Mouse (Mus musculus): Measurements from ENCODE around the gene Rabep1.

Gene Rabep1

GRCm38 (mm10) chr11:70844559-70845456, at the start of gene Rabep1:
Rabep1 (plus strand) TSS chr11:70844778.
- peak; percentile 95 to 99 for DNase-seq

- DNase-seq, result no peak
These were observed 42.2 kb upstream of the Rabep1 start for GRCm38 (mm10) chr11:70802208-70802864.

GRCm38 (mm10) chr11:70802865-70803261, 41.7 kb upstream of the Rabep1 start:
- no peak for DNase-seq

DNA sequence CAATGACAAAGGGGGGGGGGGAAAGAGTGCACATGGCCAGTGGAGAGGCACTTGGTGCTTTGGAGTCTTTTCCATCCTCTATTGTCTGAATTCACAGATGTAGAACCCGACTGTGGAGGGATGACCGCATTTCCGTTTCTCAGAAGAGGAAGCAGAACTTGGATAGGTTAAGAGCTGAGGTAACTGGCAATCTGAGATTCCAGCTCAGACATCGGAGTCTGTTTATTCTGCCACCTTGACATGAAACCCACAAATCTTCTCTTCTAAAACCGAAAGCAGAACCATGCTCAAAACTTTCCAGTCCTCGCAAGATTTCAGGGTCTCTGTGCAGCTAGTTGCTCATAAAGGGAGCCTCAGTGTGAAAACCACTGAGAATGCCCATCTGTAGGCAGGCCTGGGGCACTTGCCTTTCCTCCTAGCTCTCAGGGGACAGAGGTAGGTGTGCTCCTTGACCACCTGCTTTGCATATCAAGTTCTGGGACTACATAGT, 40.8 kb upstream of the Rabep1 start:
- DNase-seq, result peak in 1 of 2 experiments; percentile 17

GRCm38 (mm10) chr11:70804395-70804794, 40.2 kb upstream of the Rabep1 start:
- DNase-seq, result no peak

GRCm38 (mm10) chr11:70805641-70806175, 38.9 kb upstream of the Rabep1 start:
- no peak for DNase-seq

DNA sequence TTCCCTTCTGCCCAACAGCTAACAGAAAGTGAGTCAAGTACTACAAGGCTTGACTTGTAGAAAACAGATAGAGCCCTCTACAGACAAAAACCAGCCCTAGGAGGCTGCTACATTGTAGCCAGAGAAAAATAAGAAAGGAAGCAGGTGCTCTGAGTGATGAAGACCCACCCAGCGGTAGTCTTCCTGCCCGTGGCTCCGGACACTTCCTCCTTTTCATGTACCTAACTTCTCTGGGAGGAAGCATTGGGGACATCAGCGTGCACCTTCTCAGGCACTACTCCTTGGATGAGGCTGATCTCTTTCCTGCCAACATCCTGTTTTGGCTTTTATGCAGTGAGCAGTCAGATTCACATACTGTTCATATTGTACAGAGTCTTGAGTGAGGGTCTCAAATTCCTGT, 37.9 kb upstream of the Rabep1 start:
- no peak for DNase-seq

GRCm38 (mm10) chr11:70807630-70808029, 36.9 kb upstream of the Rabep1 start:
- no peak for DNase-seq

- DNase-seq, result no peak
These were observed 36.5 kb upstream of the Rabep1 start for GRCm38 (mm10) chr11:70808101-70808500.

- DNase-seq, result no peak
These were observed 35.6 kb upstream of the Rabep1 start for GRCm38 (mm10) chr11:70809011-70809410.

DNA sequence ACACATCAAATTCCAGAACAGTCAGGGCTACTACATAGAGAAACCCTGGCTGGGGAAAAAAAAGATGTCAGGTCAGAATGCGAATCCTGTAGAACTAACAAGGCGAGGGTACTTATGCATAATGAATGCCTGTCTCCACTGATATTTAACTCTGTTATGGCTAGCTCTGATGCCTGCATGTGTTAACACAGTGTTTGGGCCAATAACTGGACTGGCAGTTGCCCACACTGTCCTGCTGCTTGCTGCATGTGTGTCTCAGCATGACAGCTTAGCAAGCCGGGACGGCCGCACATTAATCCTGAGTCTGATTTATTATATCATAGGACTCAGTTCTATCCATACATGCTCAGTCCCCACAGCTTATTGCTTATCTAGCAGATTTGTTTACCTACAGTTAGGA, 33.5 kb upstream of the Rabep1 start:
- no peak for DNase-seq

GRCm38 (mm10) chr11:70811471-70812240, 32.9 kb upstream of the Rabep1 start:
- DNase-seq, result no peak

DNA sequence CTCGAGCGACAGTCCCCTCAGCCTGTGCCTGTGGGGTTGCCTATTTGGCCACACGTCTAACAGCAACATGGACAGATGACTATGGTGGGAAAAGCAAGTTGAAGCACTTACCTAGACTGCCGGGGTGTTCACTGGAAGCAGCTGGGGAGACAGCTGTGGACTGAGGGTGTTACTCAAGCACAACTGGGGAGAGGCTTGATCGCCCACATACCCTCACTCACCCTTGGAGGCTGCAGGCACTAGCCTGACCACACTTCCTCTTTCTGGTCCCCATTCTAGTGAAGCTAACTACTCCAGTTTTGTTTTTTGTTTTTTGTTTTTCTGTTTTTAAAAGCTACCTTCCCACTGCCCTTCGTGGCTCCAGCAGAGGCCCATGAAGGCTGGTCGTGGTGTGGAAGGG, 32.2 kb upstream of the Rabep1 start, which contains the start of gene Scimp:
TSS of gene Scimp (minus strand) at position 222 of the 400 bp plus-strand sequence.
- no peak for DNase-seq

- DNase-seq, result no peak
These were observed 29.5 kb upstream of the Rabep1 start for GRCm38 (mm10) chr11:70815071-70815470.

DNA sequence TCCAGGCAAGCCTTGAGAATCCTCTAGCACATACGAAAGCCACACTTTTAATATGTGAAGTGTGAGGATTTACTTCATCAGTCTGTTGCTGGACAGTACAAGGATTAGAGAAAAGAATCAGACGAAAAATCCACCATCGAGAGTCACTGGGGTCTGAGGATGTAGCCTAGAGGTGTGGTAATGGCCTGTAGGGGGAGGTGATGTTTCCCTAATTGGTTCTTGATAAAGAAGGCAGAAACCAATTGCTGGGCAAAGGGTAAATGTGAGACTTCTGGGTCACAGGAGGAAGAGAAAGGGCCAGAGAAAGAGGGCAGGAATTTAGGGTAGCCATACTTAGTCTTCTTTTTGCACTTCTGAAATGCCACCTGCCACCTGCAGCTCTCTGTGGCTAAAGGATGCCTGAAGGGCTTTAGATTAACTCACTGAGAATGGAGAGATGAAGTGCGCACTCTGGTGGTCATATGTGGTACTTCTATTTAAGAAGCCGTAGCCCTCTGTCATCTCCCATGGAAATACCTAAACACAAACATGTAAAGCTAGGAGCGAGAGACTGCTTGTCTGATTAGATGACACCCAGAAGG, 29.0 kb upstream of the Rabep1 start:
- DNase-seq, result peak; percentile 59 to 70

DNA sequence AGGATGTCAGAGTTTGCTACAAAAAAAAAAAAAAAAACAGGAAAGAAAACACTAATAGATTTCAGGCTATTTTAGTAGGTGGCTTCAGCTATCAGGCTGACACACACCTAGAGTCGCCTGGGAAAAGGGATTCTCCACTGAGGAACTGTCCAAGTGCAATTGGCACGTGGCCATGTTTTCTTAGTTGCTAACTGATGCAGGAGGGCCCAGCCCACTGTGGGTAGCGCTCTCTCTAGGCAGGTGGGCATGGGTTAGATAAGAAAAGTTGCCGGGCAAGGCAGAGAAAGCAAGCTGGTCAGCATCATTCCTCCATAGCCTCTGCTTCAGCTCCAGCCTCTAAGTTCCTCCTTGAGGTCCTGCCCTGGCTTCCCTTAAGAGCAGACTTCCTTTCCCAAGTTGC, 27.8 kb upstream of the Rabep1 start:
- peak in 1 of 2 experiments; percentile 27 for DNase-seq

DNA sequence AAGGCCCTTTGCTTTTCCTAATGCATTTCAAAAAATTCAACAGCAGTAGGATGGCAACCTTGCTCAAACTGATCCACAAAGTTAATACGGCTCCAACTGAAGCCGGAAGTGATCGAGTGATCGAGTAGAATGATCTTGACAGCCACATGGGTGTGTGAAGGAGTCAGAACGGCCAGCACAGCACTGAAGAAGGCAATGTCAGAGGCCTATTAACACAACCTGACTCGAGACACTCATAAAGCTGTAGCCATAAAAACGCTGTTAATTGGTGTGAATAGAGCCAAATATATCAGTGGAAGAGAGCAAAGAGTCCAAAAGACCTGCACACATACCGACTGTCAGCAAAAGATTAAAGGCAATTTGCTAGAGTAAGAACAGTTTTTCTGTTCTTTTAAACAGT, 24.5 kb upstream of the Rabep1 start:
- DNase-seq, result no peak

- DNase-seq, result peak; percentile 79 to 84
These were observed 22.6 kb upstream of the Rabep1 start for GRCm38 (mm10) chr11:70821728-70822591.

DNA sequence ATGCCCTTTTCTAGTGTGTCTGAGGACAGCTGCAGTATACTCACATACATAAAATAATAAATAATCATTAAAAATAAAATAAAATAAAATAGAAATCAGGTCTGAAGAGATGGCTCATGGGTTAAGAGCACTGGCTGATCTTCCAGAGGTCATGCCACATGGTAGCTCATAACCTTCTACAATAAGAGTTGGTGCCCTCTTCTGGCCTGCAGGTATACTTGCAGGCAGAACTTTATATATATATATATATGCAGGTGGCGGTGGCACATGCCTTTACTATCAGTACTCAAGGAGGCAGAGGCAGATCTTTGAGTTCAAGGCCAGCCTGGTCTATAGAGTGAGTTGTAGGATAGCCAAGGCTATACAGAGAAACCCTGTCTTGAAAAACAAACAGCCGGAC, 18.4 kb upstream of the Rabep1 start:
- DNase-seq, result peak in 1 of 2 experiments; percentile 27

- no peak for DNase-seq
These were observed 15.5 kb upstream of the Rabep1 start for GRCm38 (mm10) chr11:70828975-70829615.

GRCm38 (mm10) chr11:70831201-70831600, 13.4 kb upstream of the Rabep1 start:
- DNase-seq, result no peak
